Mouse (Mus musculus): ENCODE measurements around the gene Lsm14b.

GRCm38 (mm10) chr2:180042858-180043515 lies 18.2 kb downstream of the Lsm14b start:
- no peak for TF ChIP-seq POLR2A (IDR thresholded peaks at IDR 0.05; ENCODE audit: control insufficient read depth, extremely low read depth, insufficient read depth, low read length, poor library complexity)
- no peak for TF ChIP-seq CTCF (IDR thresholded peaks at IDR 0.05; ENCODE audit: borderline replicate concordance, control insufficient read depth, extremely low read depth, insufficient read depth, low read length, poor library complexity)
